Mouse (Mus musculus) frontal cortex, postnatal 10 days (tissue): ENCODE data around the gene Rasl10b.

Experiments used
- DNase-seq, 2 experiments: peaks; one replicate each; pipeline ENCODE4 v3.0.0; 2022; ENCODE audit warnings: low spot score in 2 of 2, mixed read lengths in 1 of 2

The Rasl10b gene

GRCm38 (mm10) chr11:83432533-83432932 is 23.6 kb downstream of the Rasl10b start:
- DNase-seq: no peak

GRCm38 (mm10) chr11:83437377-83437776 is 28.4 kb downstream of the Rasl10b start, which contains the start of gene 1700020L24Rik:
Gene 1700020L24Rik (plus strand): TSS chr11:83437677.
- DNase-seq: no peak

GRCm38 (mm10) chr11:83439426-83440060 is 30.6 kb downstream of the Rasl10b start:
- no peak for DNase-seq

GRCm38 (mm10) chr11:83440081-83441064 is 31.4 kb downstream of the Rasl10b start:
- peak; percentile 65 to 84 for DNase-seq

GRCm38 (mm10) chr11:83441235-83441634 is 32.3 kb downstream of the Rasl10b start:
- no peak for DNase-seq

- peak in 1 of 2 experiments; percentile 67 for DNase-seq
Measured at GRCm38 (mm10) chr11:83442596-83443267, 33.8 kb downstream of the Rasl10b start.

- DNase-seq: no peak
Measured at GRCm38 (mm10) chr11:83443824-83444223, 34.9 kb downstream of the Rasl10b start.

GRCm38 (mm10) chr11:83445001-83445400 is 36.1 kb downstream of the Rasl10b start:
- no peak for DNase-seq

GRCm38 (mm10) chr11:83447612-83448011 is 38.7 kb downstream of the Rasl10b start:
- no peak for DNase-seq

- no peak for DNase-seq
Measured at GRCm38 (mm10) chr11:83448021-83448926, 39.3 kb downstream of the Rasl10b start.

GRCm38 (mm10) chr11:83448927-83449236 is 39.9 kb downstream of the Rasl10b start:
- no peak for DNase-seq

- DNase-seq: no peak
Measured at GRCm38 (mm10) chr11:83449298-83449697, 40.4 kb downstream of the Rasl10b start.

GRCm38 (mm10) chr11:83450550-83450949 is 41.6 kb downstream of the Rasl10b start:
- DNase-seq: no peak

GRCm38 (mm10) chr11:83451281-83451680 is 42.3 kb downstream of the Rasl10b start:
- no peak for DNase-seq

GRCm38 (mm10) chr11:83454548-83454947 is 45.6 kb downstream of the Rasl10b start:
- no peak for DNase-seq

- DNase-seq: no peak
Measured at GRCm38 (mm10) chr11:83455608-83456007, 46.7 kb downstream of the Rasl10b start.

GRCm38 (mm10) chr11:83457257-83457656 is 48.3 kb downstream of the Rasl10b start:
- DNase-seq: no peak

- no peak for DNase-seq
Measured at GRCm38 (mm10) chr11:83457912-83458601, 49.1 kb downstream of the Rasl10b start.

GRCm38 (mm10) chr11:83461462-83462027 is 52.6 kb downstream of the Rasl10b start:
- DNase-seq: no peak

- no peak for DNase-seq
Measured at GRCm38 (mm10) chr11:83462711-83463244, 53.8 kb downstream of the Rasl10b start, which contains the start of gene Mmp28. Gene Mmp28 (minus strand): TSS chr11:83463071.
